Mouse (Mus musculus) small intestine, adult 2 months (tissue): ENCODE measurements around the gene Ggt5. TPM values are rescaled to one million over a fixed set of nuclear protein-coding genes. Genes with fewer than 3 reads are reported as not detected.

ENCODE experiments used
- H3K27ac ChIP-seq: fragments of 200-500 bp; 2 replicates; pipeline ENCODE4 v1.5.1; 2012; ENCODE audit warnings: low read depth, low read length, control low read depth, inconsistent platforms; ENCODE audit not compliant: insufficient read depth
- H3K27me3 ChIP-seq: fragments of 200-500 bp; 2 replicates; pipeline ENCODE4 v1.6.1; 2012; ENCODE audit warnings: mild to moderate bottlenecking, moderate library complexity, low read length, inconsistent platforms; ENCODE audit not compliant: control insufficient read depth, insufficient read depth
- H3K36me3 ChIP-seq: fragments of 200-500 bp; 2 replicates; pipeline ENCODE4 v1.6.1; 2012; ENCODE audit warnings: mild to moderate bottlenecking, low read length, control low read depth, inconsistent platforms; ENCODE audit not compliant: control insufficient read depth, insufficient read depth
- H3K4me1 ChIP-seq: fragments of 200-500 bp; 2 replicates; pipeline ENCODE4 v1.6.1; 2012; ENCODE audit warnings: low read length, inconsistent platforms, mixed read lengths; ENCODE audit not compliant: control insufficient read depth, insufficient read depth, insufficient read length
- H3K4me3 ChIP-seq: fragments of 200-500 bp; 2 replicates; pipeline ENCODE4 v1.5.1; 2012; ENCODE audit warnings: low read depth, mild to moderate bottlenecking, control low read depth, inconsistent platforms, low read length, moderate library complexity
- CTCF ChIP-seq: fragments of 200-500 bp; IDR thresholded peaks from 2 replicates; pipeline ENCODE4 v1.5.1; 2012; ENCODE audit warnings: low read depth, mild to moderate bottlenecking, control low read depth, inconsistent platforms, low read length, moderate library complexity, mixed read lengths; ENCODE audit not compliant: insufficient replicate concordance, insufficient read length; ENCODE audit errors: extremely low read depth
- POLR2A ChIP-seq: fragments of 200-500 bp; IDR thresholded peaks from 2 replicates; pipeline ENCODE4 v1.6.1; 2012; ENCODE audit warnings: low read depth, mild to moderate bottlenecking, control low read depth, inconsistent platforms, low read length, moderate library complexity
- WGBS: fragments of 180-500 bp; shearing (Covaris S2); methylation state at CpG from one replicate; pipeline ENCODE4 v1.1.7; 2018; 5-methylcytosine and 5-hydroxymethylcytosine counted together
- polyA plus RNA-seq: library from polyadenylated mRNA; depleted of rRNA; stranded (reverse); fragments of >200 nt; gene quantifications from 2 replicates; pipeline ENCODE4 v1.2.3, GENCODE M21; 2012

The Ggt5 gene
- polyA plus RNA-seq, 1 experiment, result 27.0 TPM

DNA sequence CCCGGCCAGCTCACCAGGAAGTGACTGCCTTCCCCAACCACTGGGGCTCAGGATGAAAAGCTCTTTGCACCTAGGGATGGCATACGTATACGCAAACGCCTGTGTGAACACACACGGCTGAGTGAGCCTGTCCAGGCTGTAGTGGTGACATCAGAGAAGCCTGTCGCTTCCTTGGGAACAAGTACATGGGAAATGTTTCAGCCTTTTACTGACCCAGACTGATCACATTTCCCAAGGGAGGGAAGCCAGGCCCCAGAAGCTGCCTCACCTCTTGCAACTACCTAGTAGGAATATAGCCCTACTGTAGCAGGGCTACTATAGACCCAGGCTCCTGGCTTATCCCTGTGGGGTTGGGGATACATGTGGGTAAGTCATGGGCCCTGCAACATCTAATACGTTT lies 3.4 kb downstream of the Ggt5 start:
- Histone ChIP-seq H3K4me3 (0 out of 2 replicates have a peak overlapping the region, but pooled peaks have one; percentile 47), H3K27me3 (no peaks in the 10 kb centered on the region)
- WGBS, result 67% methylated on average over 7 of the region's 7 CpGs

DNA sequence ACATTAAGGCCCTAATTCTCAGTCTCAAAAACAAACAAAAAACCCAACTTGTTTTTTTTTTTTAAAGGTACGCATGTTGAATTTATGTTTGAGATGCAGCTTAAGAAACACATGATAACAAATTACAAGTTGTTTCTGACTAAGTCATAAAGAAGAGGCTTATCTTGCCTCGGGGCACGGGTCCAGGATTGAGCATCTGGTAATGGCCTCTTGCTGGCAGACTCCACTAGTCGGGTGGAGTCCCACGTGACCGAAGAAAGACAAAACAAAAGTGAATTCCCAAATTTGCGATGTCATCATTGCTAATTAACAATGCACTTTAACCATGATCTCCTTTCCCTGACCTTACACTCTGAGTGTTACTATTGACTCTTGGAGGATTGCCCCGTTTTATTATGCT lies 6.8 kb downstream of the Ggt5 start:
- Histone ChIP-seq H3K4me3 (no peak overlapping the region), H3K4me1 (peaks cover 11% of the 10 kb centered on the region), H3K27ac (no peak overlapping the region), H3K27me3 (no peaks in the 10 kb centered on the region), H3K36me3 (no peaks in the 10 kb centered on the region)
- no peak for TF ChIP-seq CTCF
- no peak for TF ChIP-seq POLR2A
- WGBS, result 17% methylated on average over 8 of the region's 8 CpGs

More for the DNA sequence above, 3.4 kb downstream of the Ggt5 start:
- no peak for TF ChIP-seq CTCF
- TF ChIP-seq POLR2A, result no peak
- Histone ChIP-seq H3K36me3 (no peaks in the 10 kb centered on the region), H3K27ac (peak overlapping the region; percentile 84), H3K4me1 (peaks cover 17% of the 10 kb centered on the region)

DNA sequence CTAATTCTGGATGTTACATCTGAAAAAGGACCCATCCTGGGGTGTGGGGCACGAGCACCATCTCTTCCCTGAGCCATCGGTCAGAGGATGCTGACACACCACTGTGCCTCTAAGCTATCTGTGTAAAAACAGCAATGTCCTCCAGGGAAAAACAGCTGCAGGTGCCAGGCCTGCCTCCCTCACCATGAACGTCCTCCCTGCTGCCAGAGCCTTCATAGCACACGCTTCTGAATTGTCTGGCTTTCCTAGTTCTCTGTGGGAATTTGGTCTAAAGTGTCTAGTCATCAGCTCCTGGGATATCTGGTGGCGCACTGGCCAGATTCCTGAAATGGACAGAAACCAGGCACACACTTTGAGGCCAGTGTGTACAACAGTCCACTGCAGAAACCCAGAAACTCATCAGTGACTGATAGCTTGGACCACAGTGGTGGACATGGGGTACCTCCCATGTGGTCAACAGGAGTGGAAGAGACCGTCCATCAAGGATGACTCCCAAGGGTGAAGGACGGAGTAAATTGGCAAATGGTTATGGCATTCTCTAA lies 11.1 kb downstream of the Ggt5 start:
- WGBS, result 86% methylated on average over 7 of the region's 7 CpGs
- TF ChIP-seq POLR2A (no peak), CTCF (no peak)
- no peak overlapping the region for H3K4me3 ChIP-seq

DNA sequence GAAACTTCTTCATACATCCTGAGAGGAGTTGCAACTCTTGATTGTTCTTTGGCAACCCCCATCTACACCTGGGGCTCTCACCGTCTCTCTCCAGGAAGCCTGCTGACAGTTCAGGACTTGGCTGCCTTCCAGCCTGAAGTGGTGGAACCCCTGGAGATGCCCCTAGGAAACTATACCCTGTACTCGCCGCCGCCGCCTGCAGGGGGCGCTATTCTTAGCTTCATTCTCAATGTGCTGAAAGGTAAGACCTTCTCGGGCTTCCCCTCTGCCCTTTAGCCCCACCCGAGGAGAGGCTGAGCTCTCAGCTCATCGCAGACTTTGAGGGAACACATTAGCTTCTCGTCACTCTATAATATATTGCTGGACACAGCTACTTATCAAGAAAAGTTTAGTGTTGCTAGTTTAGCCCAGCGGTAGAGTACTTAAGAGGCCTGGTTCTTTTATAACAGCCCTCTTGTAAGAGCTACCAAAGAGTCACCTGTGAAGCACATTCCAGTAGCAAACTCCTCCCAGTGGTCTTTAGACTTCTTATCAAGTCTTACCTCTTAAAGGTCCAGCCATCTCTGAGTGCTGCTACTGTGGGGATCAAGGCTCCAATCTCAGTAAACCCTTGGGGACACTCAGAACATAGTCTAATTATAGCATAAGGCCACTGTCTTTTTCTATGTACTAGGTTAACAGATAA lies 16.2 kb downstream of the Ggt5 start:
- no peaks in the 10 kb centered on the region for H3K36me3 ChIP-seq
- H3K27ac ChIP-seq, result no peak overlapping the region
- TF ChIP-seq CTCF (peak; percentile 56; the same call in 1 of the 2 replicates), POLR2A (no peak)
- WGBS, result 31% methylated on average over 11 of the region's 11 CpGs
- no peak overlapping the region for H3K4me3 ChIP-seq
- H3K27me3 ChIP-seq, result no peaks in the 10 kb centered on the region
- H3K4me1 ChIP-seq, result peaks cover 3% of the 10 kb centered on the region; the same call in 1 of the 2 replicates

More for the DNA sequence above, 11.1 kb downstream of the Ggt5 start:
- peaks cover 5% of the 10 kb centered on the region; the same call in 1 of the 2 replicates for H3K4me1 ChIP-seq
- H3K36me3 ChIP-seq, result no peaks in the 10 kb centered on the region
- no peak overlapping the region for H3K27ac ChIP-seq
- H3K27me3 ChIP-seq, result no peaks in the 10 kb centered on the region

DNA sequence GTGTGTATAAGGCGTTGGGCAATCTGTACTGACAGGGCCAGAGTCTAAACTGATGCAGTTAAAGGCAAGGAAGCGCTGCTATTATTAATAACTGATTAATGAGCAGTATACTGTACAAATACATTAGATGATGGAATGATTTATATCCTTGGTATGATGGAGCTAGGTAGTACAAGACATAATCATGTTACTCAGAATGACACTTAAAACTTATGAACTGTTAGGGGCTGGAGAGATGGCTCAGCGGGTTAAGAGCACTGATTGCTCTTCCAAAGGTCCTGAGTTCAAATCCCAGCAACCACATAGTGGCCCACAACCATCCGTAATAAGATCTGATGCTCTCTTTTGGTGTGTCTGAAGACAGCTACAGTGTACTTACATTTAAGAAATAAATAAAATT lies 18.1 kb downstream of the Ggt5 start:
- Histone ChIP-seq H3K36me3 (no peaks in the 10 kb centered on the region), H3K4me3 (no peak overlapping the region), H3K27me3 (no peaks in the 10 kb centered on the region), H3K4me1 (peaks cover 5% of the 10 kb centered on the region; the same call in 1 of the 2 replicates), H3K27ac (no peak overlapping the region)
- WGBS, result 77% methylated on average over 4 of the region's 4 CpGs
- TF ChIP-seq POLR2A, result no peak
- TF ChIP-seq CTCF, result no peak

DNA sequence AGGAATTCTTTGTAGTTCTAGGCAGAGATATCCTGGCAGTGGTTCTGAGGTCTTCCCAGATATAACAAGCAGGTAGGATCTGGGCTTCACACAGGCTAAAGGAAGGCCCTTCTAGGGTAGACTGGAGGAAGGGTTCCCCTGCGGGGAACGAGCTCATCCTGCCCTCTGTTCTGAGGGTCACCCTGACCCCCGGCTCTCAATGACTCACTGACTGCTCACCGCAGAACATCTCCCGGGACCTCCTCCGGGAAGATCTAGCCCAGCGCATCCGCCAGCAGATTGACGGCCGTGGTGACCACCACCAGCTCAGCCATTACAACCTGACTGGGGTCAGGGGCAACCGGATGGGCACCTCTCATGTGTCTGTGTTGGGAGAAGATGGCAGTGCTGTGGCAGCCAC lies 19.8 kb downstream of the Ggt5 start:
- Histone ChIP-seq H3K4me3 (no peak overlapping the region), H3K36me3 (no peaks in the 10 kb centered on the region), H3K27ac (no peak overlapping the region), H3K27me3 (no peaks in the 10 kb centered on the region), H3K4me1 (peaks cover 5% of the 10 kb centered on the region; the same call in 1 of the 2 replicates)
- WGBS, result 90% methylated on average over 11 of the region's 11 CpGs
- TF ChIP-seq CTCF (no peak), POLR2A (no peak)

DNA sequence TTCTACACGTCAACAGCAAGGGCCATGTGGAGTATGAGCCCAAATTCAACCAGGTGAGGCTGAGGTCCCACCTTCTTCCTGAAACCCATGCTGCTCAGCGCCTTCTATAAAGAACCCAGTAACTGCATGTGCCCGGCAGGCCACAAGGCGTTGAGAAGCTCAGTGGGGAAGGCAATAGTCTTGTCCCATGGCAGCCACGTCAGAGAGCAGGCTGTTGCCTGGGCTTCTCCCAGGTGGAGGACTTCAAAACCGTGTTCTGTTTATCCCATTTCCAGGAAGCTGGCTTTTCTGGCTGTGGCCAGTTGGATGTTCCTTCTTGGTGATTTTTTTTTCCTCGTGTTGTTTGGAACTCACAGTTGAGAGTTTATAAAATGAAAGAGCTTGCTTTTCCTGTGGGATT lies 21.3 kb downstream of the Ggt5 start:
- Histone ChIP-seq H3K27me3 (no peaks in the 10 kb centered on the region), H3K4me3 (no peak overlapping the region), H3K27ac (peak overlapping the region; percentile 60), H3K36me3 (no peaks in the 10 kb centered on the region), H3K4me1 (peaks cover 3% of the 10 kb centered on the region; the same call in 1 of the 2 replicates)
- TF ChIP-seq CTCF, result no peak
- TF ChIP-seq POLR2A, result no peak
- 56% methylated on average over 7 of the region's 7 CpGs for WGBS
